Mouse (Mus musculus): ENCODE results near the gene Dner. TPM values are rescaled to one million over a fixed set of nuclear protein-coding genes. Genes with fewer than 3 reads are reported as not detected.
A peak's percentile ranks its signal among the peaks of the same experiment; 100 is the strongest.

Gene Dner
- polyA plus RNA-seq, 1 experiment from 2014 or later = 0.89 TPM

DNA sequence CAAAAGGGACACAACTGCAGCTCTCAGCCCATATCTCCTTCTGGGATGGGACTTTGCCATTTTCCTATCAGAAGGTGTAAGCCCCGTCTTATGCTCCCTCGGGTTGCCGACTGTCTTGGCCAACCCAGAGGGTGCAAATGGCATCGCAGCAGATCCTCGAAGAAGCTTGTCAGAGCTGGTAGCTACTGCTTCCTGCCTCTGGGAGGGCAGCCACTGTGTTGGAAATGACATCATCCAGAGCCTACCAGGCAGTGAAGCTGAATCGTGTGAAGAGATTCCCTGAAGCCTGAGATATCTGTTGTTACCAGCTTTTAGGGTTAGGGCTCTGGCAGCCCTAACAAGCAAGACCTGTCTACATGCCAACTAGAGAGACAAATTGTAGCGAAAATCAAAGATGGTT, 81.4 kb downstream of the Dner start:
- DNase-seq = no peak
- Histone ChIP-seq H3K36me3 (ENCODE audit: insufficient read depth) (no peaks in the 10 kb centered on the region), H3K4me2 (no peak overlapping the region), H3K27me3 (ENCODE audit: insufficient read depth, low read length) (no peaks in the 10 kb centered on the region), H3K4me3 (ENCODE audit: low read depth, low read length) (no peak overlapping the region), H3K9ac (no peak overlapping the region), H3K9me3 (ENCODE audit: low read depth, low read length) (no peaks in the 10 kb centered on the region), H3K27ac (ENCODE audit: low read depth) (no peak overlapping the region), H3K4me1 (ENCODE audit: insufficient read depth) (no peaks in the 10 kb centered on the region)
- 69% methylated on average over 7 of the region's 7 CpGs for WGBS
- no peak for ATAC-seq (ENCODE audit: insufficient read depth)
- TF ChIP-seq CTCF (IDR thresholded peaks at IDR 0.05; ENCODE audit: low read depth) = no peak

DNA sequence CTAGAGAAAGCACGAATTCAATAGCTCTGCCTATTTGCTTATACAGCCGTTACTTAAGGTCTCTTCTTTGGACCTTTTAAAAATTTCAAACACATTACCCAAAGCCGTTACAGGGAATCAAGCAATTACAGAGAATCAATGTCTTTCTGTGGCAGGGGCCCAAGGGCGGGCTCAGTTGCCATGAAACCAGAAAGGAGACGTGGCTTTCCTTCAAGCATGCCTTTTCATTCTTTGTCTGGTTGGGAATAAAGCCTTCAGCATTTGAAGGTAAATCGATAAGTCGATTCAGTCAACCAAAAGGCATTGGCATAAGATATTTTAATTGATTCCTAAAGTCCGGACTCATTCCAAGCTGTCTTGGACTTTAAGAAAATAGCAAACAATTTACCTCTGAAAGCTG, 82.9 kb downstream of the Dner start:
- H3K4me3 ChIP-seq (ENCODE audit: low read depth, low read length) = no peak overlapping the region
- no peaks in the 10 kb centered on the region for H3K36me3 ChIP-seq (ENCODE audit: insufficient read depth)
- no peak overlapping the region for H3K4me2 ChIP-seq
- no peak overlapping the region for H3K27ac ChIP-seq (ENCODE audit: low read depth)
- H3K9me3 ChIP-seq (ENCODE audit: low read depth, low read length) = no peaks in the 10 kb centered on the region
- no peaks in the 10 kb centered on the region for H3K4me1 ChIP-seq (ENCODE audit: insufficient read depth)
- H3K27me3 ChIP-seq (ENCODE audit: insufficient read depth, low read length) = no peaks in the 10 kb centered on the region
- TF ChIP-seq CTCF (IDR thresholded peaks at IDR 0.05; ENCODE audit: low read depth) = no peak
- WGBS = 80% methylated on average over 8 of the region's 8 CpGs
- ATAC-seq (ENCODE audit: insufficient read depth) (no peak), DNase-seq (no peak)
- H3K9ac ChIP-seq = no peak overlapping the region

GRCm38 (mm10) chr1:84611331-84611730, 84.7 kb downstream of the Dner start:
- H3K36me3 ChIP-seq (ENCODE audit: insufficient read depth) = no peaks in the 10 kb centered on the region
- no peak overlapping the region for H3K4me2 ChIP-seq
- no peaks in the 10 kb centered on the region for H3K4me1 ChIP-seq (ENCODE audit: insufficient read depth)
- ATAC-seq (ENCODE audit: insufficient read depth) (no peak), DNase-seq (peak; percentile 30)
- no peak overlapping the region for H3K9ac ChIP-seq
- H3K4me3 ChIP-seq (ENCODE audit: low read depth, low read length) = no peak overlapping the region
- no peaks in the 10 kb centered on the region for H3K27me3 ChIP-seq (ENCODE audit: insufficient read depth, low read length)
- TF ChIP-seq CTCF (IDR thresholded peaks at IDR 0.05; ENCODE audit: low read depth) = no peak
- H3K27ac ChIP-seq (ENCODE audit: low read depth) = no peak overlapping the region
- WGBS = 76% methylated on average over 3 of the region's 3 CpGs
- no peaks in the 10 kb centered on the region for H3K9me3 ChIP-seq (ENCODE audit: low read depth, low read length)

DNA sequence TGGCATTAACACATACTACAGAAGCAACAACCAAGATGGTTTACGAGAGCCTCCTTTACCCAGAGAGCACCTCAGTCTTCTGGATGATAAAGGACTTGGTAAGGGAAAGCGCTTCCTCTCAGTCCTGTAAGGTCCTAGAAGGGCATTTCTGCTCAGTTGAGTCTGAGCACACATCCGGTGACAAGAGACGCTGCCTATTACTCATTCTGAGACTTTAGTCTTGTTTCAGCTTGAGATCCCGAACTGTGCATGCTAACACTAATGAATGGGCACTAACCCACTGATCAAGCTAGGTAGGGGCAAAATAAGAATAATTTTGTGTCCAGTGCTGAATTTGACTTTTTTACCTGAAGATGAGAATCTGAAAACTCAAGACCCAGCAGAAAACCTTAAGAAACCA, 97.0 kb downstream of the Dner start:
- no peaks in the 10 kb centered on the region for H3K9me3 ChIP-seq (ENCODE audit: low read depth, low read length)
- TF ChIP-seq CTCF (IDR thresholded peaks at IDR 0.05; ENCODE audit: low read depth) = no peak
- DNase-seq = no peak
- ATAC-seq (ENCODE audit: insufficient read depth) = no peak
- no peak overlapping the region for H3K4me2 ChIP-seq
- no peaks in the 10 kb centered on the region for H3K36me3 ChIP-seq (ENCODE audit: insufficient read depth)
- H3K4me3 ChIP-seq (ENCODE audit: low read depth, low read length) = no peak overlapping the region
- H3K9ac ChIP-seq = no peak overlapping the region
- H3K4me1 ChIP-seq (ENCODE audit: insufficient read depth) = no peaks in the 10 kb centered on the region
- H3K27ac ChIP-seq (ENCODE audit: low read depth) = no peak overlapping the region
- WGBS = 87% methylated on average over 5 of the region's 5 CpGs
- no peaks in the 10 kb centered on the region for H3K27me3 ChIP-seq (ENCODE audit: insufficient read depth, low read length)

GRCm38 (mm10) chr1:84596023-84596422, 100.0 kb downstream of the Dner start:
- DNase-seq (no peak), ATAC-seq (ENCODE audit: insufficient read depth) (no peak)
- Histone ChIP-seq H3K4me1 (ENCODE audit: insufficient read depth) (no peaks in the 10 kb centered on the region), H3K27ac (ENCODE audit: low read depth) (no peak overlapping the region), H3K27me3 (ENCODE audit: insufficient read depth, low read length) (no peaks in the 10 kb centered on the region), H3K4me3 (ENCODE audit: low read depth, low read length) (no peak overlapping the region), H3K9me3 (ENCODE audit: low read depth, low read length) (no peaks in the 10 kb centered on the region), H3K9ac (no peak overlapping the region), H3K4me2 (no peak overlapping the region), H3K36me3 (ENCODE audit: insufficient read depth) (no peaks in the 10 kb centered on the region)
- no peak for TF ChIP-seq CTCF (IDR thresholded peaks at IDR 0.05; ENCODE audit: low read depth)
- WGBS = 75% methylated on average over 3 of the region's 3 CpGs

DNA sequence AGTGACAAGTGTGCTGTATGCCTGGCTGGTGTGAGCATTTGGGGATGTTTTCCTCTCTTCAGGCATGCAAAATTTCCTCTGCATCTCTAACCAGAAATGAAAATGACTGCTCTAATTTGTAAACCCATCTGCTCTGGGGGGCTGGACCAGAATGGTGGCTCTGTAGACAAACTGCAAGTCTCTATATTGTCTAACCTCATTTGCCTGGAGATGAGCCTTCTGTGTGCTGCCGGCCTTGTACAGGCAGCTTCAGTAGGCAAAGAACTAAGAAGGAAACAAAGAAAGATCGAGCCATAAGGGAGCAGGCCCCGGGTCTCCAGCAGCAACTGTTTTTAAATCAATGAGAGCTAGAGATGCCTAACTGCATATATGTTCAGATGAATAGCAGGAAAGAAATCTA, 103.6 kb downstream of the Dner start:
- Histone ChIP-seq H3K4me3 (ENCODE audit: low read depth, low read length) (no peak overlapping the region), H3K9ac (no peak overlapping the region), H3K27ac (ENCODE audit: low read depth) (no peak overlapping the region), H3K9me3 (ENCODE audit: low read depth, low read length) (no peaks in the 10 kb centered on the region), H3K4me2 (no peak overlapping the region), H3K4me1 (ENCODE audit: insufficient read depth) (no peaks in the 10 kb centered on the region), H3K27me3 (ENCODE audit: insufficient read depth, low read length) (no peaks in the 10 kb centered on the region), H3K36me3 (ENCODE audit: insufficient read depth) (no peaks in the 10 kb centered on the region)
- no peak for DNase-seq
- no peak for TF ChIP-seq CTCF (IDR thresholded peaks at IDR 0.05; ENCODE audit: low read depth)
- 84% methylated on average over 3 of the region's 3 CpGs for WGBS
- ATAC-seq (ENCODE audit: insufficient read depth) = no peak

DNA sequence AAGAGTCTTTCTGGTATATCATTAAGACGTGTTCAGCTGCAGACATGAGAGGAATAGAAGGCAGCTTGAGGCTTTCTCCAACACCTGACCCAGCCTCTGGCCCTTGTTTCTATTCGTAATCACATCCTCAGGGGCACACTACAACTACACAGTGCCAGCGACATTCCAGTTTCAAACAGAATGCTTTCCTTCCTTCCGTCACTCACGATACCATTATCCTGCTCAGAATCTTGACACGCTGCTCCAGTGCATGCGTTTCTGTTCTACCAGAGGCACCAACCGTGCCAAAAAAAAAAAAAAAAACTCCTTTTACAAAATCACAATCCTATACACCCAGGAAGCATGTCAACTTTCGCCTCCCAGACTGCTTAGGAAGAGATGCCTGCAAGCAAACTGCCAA, 105.5 kb downstream of the Dner start:
- Histone ChIP-seq H3K36me3 (ENCODE audit: insufficient read depth) (no peaks in the 10 kb centered on the region), H3K4me1 (ENCODE audit: insufficient read depth) (no peaks in the 10 kb centered on the region), H3K27ac (ENCODE audit: low read depth) (no peak overlapping the region), H3K4me2 (no peak overlapping the region), H3K9ac (no peak overlapping the region), H3K4me3 (ENCODE audit: low read depth, low read length) (no peak overlapping the region), H3K9me3 (ENCODE audit: low read depth, low read length) (no peaks in the 10 kb centered on the region), H3K27me3 (ENCODE audit: insufficient read depth, low read length) (no peaks in the 10 kb centered on the region)
- WGBS = 57% methylated on average over 9 of the region's 9 CpGs
- DNase-seq (no peak), ATAC-seq (ENCODE audit: insufficient read depth) (no peak)
- TF ChIP-seq CTCF (IDR thresholded peaks at IDR 0.05; ENCODE audit: low read depth) = no peak

DNA sequence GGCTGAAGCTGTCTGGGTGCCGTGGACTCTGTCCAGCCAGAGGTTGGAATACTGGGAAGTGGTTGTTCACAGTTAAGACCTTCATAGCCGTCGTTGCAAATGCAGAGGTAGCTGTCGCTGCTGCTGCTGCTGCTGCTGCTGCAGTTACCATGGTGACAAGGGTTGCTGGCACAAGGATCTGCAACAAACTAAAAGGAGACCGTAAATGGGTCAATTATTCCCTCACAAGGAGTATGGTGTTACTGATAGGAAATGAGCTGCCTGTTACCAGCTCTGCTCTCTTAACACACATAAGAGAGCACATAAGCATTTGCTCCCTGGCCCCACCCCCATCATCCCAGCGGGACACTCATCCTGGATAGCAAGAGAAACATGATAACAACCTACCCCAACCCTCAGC, 110.6 kb downstream of the Dner start:
- H3K4me1 ChIP-seq (ENCODE audit: insufficient read depth) = no peaks in the 10 kb centered on the region
- no peak overlapping the region for H3K4me3 ChIP-seq (ENCODE audit: low read depth, low read length)
- 10% methylated on average over 6 of the region's 6 CpGs for whole genome bisulfite sequencing
- no peak overlapping the region for H3K27ac ChIP-seq (ENCODE audit: low read depth)
- DNase-seq (peak; percentile 30), ATAC-seq (ENCODE audit: insufficient read depth) (peak; percentile 47; the same call in 1 of the 2 replicates)
- no peaks in the 10 kb centered on the region for H3K27me3 ChIP-seq (ENCODE audit: insufficient read depth, low read length)
- no peak overlapping the region for H3K9ac ChIP-seq
- no peak overlapping the region for H3K4me2 ChIP-seq
- H3K36me3 ChIP-seq (ENCODE audit: insufficient read depth) = no peaks in the 10 kb centered on the region
- no peak for TF ChIP-seq CTCF (IDR thresholded peaks at IDR 0.05; ENCODE audit: low read depth)
- no peaks in the 10 kb centered on the region for H3K9me3 ChIP-seq (ENCODE audit: low read depth, low read length)

Data from lung, embryonic 14.5 days (tissue).